Mouse (Mus musculus) liver (tissue): ENCODE data around the gene Znhit3.

Experiments used
- DNase-seq: peaks from one replicate; pipeline ENCODE4 v3.0.0-alpha.2; 2020; ENCODE audit warnings: mixed read lengths

The Znhit3 gene

DNA sequence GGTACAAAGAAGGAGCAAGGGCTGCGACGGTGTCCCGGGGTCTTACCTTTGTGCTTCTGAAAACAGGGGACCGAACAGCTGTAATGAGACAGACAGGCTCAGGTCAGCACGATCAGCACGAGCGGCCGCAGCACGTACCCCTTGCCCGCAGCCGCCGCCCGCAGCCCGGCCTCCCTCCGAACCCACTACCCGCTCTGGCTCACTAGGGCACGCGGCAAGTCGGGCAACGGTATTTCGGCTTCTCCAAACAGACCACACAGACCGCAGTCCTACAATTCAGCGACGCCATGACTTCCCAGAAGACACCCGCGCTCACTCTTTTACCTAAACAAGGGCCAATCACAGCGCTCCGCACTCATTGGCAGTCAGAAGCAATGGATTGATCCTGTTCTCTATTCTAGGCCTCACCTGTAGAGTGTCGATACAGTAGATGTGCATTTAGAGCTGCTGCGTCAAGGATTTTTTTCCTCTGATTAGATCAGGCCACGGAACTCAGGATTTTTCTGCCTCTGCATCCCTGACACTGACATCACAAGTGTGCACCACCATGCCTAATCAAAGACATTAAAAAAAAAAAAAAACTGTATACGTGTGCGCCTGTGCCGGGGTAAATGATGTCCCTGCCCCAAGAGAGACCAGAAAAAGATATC lies at the start of gene Znhit3:
Znhit3 (minus strand) TSS at position 314 of the 650 bp plus-strand sequence.
- DNase-seq, result peak; percentile 83

DNA sequence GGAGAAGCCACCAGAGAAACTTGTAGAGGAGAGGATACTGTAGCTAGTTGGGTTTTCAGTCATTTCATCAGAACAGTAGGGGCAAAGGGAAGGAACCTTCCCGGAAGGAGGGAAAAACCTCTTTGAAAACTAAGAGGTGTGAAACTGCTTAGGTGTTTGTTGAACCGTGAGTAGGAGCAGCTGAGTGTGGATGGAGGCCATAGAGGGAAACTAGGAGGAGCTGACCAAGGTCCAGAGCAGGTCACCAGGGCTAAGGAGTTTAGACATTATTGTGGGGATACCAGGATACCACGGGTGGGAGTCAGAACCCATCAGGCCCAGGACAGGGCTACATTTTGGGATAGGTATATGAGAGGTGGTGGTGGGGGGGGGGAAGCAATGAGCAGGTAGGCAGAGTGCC lies 47.4 kb upstream of the Znhit3 start:
- no peak for DNase-seq

DNA sequence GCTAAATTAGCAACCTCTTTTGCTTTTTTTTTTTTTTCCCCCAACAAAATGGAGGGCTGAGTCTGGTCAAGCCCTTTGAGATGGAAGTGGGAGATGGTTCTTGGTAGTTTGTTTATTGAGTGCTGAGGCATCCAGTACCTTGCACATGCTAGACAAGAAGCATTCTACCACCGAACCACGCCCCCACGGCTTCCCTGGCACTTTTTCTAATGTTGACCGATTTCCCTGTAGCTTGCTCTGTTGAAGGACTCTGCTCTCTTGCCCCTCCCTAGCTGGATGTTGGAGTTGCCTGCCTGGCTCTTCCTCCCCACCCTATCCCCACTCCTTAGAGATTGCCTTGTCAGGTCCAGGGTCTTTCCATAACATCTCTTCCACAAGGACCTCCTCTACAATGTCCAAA lies 46.4 kb upstream of the Znhit3 start:
- DNase-seq, result no peak

GRCm38 (mm10) chr11:84961571-84961970 lies 45.4 kb upstream of the Znhit3 start:
- no peak for DNase-seq

GRCm38 (mm10) chr11:84960780-84961179 lies 44.6 kb upstream of the Znhit3 start:
- no peak for DNase-seq

GRCm38 (mm10) chr11:84960291-84960690 lies 44.1 kb upstream of the Znhit3 start:
- no peak for DNase-seq

DNA sequence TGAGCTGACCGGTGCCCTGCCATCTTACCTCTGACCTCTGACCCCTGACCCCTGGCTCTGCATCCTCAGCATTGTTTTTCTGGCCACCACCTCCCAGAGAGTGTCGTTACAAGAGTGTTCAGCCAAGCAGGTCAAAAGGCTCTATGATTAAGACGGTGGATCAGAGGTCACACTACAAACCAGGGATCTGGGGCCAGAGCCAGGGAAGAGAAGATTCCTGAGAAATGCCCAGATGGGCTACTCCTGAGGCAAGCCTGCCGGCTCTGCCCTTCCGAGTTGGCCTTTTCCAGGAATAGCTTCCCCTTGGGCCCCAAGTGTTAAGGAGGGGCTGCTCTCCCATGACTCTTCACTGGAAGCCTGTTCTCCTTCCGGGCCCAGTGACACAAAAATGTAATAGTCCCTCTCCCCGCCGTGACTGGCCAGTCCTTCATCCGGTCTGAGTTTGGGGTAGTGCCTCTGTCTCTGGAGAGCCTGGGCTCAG lies 43.6 kb upstream of the Znhit3 start:
- DNase-seq, result no peak

DNA sequence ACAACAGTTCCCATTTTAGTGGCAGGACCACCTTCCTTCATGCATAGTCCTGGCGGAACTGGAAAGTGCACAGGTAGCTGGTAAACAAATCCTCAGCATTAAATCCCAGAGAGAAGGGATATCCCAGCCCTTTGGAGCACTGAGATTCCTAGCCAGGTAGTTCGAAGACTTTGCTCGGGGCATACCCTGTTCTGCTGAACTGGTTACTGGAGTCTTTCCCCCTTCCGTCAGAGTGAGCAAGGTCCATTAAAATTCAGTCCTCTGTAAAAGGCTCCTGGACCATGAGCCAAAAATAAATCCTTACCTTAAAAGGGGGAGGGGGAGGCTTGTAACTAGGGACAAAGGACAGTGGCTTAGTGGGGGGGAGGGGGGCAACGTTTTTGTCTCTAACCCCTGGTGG lies 43.0 kb upstream of the Znhit3 start:
- no peak for DNase-seq

DNA sequence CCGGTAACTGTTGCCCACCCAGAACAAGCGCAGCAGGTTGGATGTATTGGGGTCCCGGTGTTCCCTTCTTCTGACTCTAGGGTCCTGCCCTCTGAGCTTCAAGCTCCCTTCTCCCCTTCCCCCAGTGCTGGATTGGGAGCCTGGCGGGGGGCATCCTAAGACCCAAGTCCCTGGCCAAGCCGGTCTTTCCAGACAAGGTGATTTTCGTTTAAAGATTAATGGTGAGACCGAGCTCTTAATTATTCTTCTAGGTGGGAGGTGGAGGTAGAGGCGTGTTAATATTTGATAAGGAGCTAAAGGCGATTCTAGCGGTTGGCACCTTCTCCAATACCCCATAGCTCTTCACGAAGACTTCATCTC lies 42.1 kb upstream of the Znhit3 start:
- DNase-seq, result no peak

- no peak for DNase-seq
These were observed 41.6 kb upstream of the Znhit3 start, which contains the start of gene Car4 for GRCm38 (mm10) chr11:84957591-84958270. Gene Car4 (plus strand): TSS chr11:84957786.

GRCm38 (mm10) chr11:84957171-84957570 lies 41.0 kb upstream of the Znhit3 start:
- DNase-seq, result no peak

GRCm38 (mm10) chr11:84956400-84956799 lies 40.2 kb upstream of the Znhit3 start:
- no peak for DNase-seq

DNA sequence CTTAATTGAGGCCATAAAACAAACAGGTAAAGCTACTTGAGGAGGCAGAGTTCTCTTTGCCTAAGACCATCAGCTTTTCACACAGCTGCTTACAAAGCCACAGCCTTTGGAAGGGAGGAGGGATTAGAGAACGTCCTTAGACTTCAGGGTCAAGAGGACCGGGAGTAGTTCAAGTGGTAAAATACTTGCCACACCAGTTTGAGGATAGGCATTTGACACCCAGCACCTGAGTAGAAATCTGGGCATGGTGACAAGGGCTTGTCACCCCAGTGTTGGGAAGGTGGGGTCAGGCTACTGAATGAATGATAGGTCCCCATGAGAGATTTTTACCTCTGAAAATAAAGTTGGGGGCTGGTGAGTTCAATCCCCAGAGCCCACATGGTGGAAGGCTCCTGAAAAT lies 36.4 kb upstream of the Znhit3 start:
- DNase-seq, result no peak

DNA sequence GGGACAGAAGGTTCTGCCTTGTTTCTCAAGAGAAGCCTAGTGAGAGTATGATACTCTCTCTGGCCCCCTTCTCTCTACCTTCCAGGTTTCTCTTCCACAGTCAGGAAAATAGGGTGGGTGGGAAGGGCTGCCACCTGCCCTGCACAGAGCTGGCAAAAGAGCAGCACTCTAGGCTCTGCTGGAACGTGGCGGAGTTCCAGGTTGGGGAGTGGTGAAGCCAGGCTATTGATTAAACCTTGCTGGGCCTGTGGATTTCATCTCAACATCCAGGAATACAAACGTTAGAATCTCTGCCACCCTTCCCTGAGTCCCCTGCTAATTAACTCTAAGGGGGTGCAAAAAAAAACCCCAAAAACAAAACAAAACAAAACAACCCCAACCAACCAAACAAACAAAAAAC lies 32.4 kb upstream of the Znhit3 start:
- DNase-seq, result no peak

DNA sequence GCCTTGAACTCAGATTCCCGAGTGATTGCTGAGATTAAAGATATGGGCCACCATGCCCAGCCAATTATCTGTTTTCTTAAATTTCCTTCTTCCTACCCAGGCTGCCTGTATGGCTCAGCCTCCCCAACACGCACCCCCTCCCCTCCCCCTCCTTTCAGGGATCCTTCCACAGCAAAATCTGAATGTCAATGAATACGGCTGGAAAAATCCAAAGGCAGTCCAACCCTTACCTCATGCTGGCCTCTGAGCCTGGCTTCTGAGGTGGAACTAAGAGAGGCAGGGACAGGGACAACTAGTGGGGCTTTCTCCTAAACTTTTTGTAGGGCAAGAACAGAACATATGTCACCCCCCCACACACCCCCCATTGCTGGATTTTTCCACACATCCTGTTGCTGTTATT lies 31.9 kb upstream of the Znhit3 start:
- no peak for DNase-seq

GRCm38 (mm10) chr11:84947206-84947605 lies 31.0 kb upstream of the Znhit3 start:
- DNase-seq, result no peak

DNA sequence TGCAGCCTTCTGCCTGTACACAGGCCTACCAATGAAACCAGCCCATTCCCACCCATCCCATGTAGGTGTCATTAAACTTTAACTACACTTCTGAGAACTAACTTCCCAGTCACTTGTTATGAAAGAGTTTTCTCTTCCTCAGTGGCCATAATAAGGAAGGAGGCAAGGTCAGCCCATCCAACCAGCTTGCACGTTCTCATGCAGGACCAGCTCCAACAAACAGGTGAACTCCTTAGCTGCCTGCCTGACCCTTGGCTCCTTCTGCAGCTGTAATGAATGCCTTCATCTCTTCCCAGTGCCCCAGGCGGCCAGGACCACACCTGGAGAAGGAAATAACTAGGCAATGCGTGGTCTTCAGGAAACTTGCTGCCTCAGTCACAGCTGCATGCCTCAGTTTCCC lies 29.7 kb upstream of the Znhit3 start:
- no peak for DNase-seq

DNA sequence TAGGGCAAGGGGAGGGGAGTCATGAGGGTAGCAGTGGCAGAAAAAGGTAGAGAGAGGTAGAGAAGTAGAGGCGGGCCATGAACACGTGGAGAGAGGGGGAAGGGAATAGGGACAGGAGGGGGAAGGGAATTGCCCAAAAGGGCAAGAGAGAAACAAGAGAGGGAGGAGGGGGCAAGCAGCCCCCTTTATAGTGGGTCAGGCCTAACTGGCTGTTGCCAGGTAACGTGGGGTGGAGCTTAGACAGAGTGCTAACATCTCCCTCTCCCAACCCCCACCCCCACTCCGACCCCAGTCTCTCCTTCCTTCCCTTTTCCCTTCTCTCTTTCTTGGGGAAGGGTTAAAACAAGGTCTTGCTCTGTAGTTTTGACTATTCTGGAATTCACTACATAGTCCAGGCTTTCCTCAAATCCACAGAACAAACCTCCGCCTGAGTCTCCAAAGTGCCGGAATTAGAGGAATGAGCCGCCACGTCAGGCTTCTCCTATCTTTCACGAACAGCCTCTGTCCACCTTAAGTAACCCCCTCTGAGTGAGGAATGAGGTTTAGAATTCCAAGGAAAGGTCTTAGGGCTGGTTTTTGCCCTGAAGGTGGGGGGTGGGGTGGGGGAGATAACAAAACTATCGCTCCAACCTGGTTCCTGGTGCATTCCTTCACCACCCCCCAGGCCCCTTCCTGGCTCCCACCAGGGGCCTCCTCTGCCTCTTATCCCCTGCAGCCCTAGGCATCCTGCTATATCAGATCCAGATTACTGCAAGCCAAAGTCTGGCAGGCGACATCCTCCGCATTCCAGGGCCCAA lies 28.7 kb upstream of the Znhit3 start:
- DNase-seq, result no peak

- DNase-seq, result peak; percentile 52
These were observed 27.8 kb upstream of the Znhit3 start for GRCm38 (mm10) chr11:84943948-84944347.

DNA sequence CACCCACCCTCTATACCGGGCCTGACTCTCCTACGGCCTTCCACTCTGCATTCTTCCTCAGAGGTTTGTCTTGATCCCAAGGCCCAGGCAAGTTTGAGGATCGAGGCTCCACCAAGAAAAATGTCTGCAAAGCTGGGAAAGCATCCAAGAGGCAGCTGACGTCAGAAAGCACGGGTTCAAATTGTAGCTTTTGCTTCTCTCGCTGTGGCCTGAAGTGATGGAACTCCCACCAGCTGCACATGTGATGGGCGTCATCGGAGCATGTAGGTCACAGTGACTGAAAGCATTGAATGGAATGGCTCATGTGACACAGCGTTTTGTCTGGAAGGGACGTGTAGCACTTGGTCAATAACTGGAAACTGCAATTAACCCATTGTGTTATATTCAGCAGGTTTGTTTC lies 24.0 kb upstream of the Znhit3 start:
- no peak for DNase-seq

GRCm38 (mm10) chr11:84939508-84940053 lies 23.4 kb upstream of the Znhit3 start:
- DNase-seq, result no peak

- no peak for DNase-seq
These were observed 16.1 kb upstream of the Znhit3 start for GRCm38 (mm10) chr11:84932261-84932660.

DNA sequence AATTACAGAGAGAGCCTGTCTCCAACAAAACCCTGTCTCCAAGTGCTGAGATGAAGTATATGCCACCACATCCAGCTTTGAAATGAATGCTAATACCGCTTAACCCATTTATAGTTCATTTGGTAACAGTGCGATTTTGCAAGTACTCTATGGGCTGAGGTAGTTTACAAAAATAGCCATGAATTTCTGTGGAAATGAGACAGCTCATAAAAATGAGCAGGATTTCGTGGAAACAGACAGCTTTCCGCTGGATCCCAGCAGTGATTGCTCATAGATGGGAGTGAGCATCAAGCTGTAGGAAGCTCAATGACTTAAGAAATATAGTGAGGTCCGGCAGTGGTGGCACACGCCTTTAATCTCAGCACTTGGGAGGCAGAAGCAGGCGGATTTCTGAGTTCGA lies 4.8 kb upstream of the Znhit3 start:
- no peak for DNase-seq

GRCm38 (mm10) chr11:84919951-84920350 lies 3.8 kb upstream of the Znhit3 start:
- no peak for DNase-seq
